Mouse (Mus musculus): ENCODE measurements around the gene Rxfp3. TPM values are rescaled to one million over a fixed set of nuclear protein-coding genes. Genes with fewer than 3 reads are reported as not detected.

Gene Rxfp3
- polyA plus RNA-seq, 1 experiment from 2014 or later: 0.26 TPM

- Histone ChIP-seq H3K9me3 (no peaks in the 10 kb centered on the region), H3K27ac (no peak overlapping the region), H3K27me3 (ENCODE audit: poor library complexity, severe bottlenecking) (no peaks in the 10 kb centered on the region), H3K4me3 (no peak overlapping the region), H3K36me3 (replicated peaks) (no peaks in the 10 kb centered on the region), H3K4me1 (no peaks in the 10 kb centered on the region)
- 86% methylated on average over 7 of the region's 7 CpGs for WGBS
- DNase-seq (ENCODE audit: extremely low spot score, low spot score): no peak
Measured at GRCm38 (mm10) chr15:11054440-11055080, 16.8 kb upstream of the Rxfp3 start.

GRCm38 (mm10) chr15:11053678-11054439 lies 16.1 kb upstream of the Rxfp3 start:
- Histone ChIP-seq H3K27me3 (ENCODE audit: poor library complexity, severe bottlenecking) (no peaks in the 10 kb centered on the region), H3K4me1 (no peaks in the 10 kb centered on the region), H3K9me3 (no peaks in the 10 kb centered on the region), H3K27ac (no peak overlapping the region), H3K4me3 (no peak overlapping the region), H3K36me3 (replicated peaks) (no peaks in the 10 kb centered on the region)
- WGBS: 79% methylated on average over 10 of the region's 10 CpGs
- DNase-seq (ENCODE audit: extremely low spot score, low spot score): no peak

GRCm38 (mm10) chr15:11042828-11043227 lies 5.0 kb upstream of the Rxfp3 start:
- H3K27ac ChIP-seq: no peak overlapping the region
- H3K4me3 ChIP-seq: no peak overlapping the region
- peaks cover under 1% of the 10 kb centered on the region; the same call in 1 of the 2 replicates for H3K4me1 ChIP-seq
- no peak for DNase-seq (ENCODE audit: extremely low spot score, low spot score)
- H3K36me3 ChIP-seq (replicated peaks): no peaks in the 10 kb centered on the region
- no peaks in the 10 kb centered on the region for H3K9me3 ChIP-seq
- peaks cover 22% of the 10 kb centered on the region for H3K27me3 ChIP-seq (ENCODE audit: poor library complexity, severe bottlenecking)
- WGBS: 88% methylated on average over 5 of the region's 5 CpGs

GRCm38 (mm10) chr15:11041229-11041628 lies 3.4 kb upstream of the Rxfp3 start:
- no peak overlapping the region for H3K4me3 ChIP-seq
- 93% methylated on average over 2 of the region's 2 CpGs for WGBS
- peaks cover 38% of the 10 kb centered on the region for H3K27me3 ChIP-seq (ENCODE audit: poor library complexity, severe bottlenecking)
- DNase-seq (ENCODE audit: extremely low spot score, low spot score): no peak
- H3K36me3 ChIP-seq (replicated peaks): no peaks in the 10 kb centered on the region
- H3K27ac ChIP-seq: no peak overlapping the region
- H3K4me1 ChIP-seq: peaks cover 16% of the 10 kb centered on the region
- no peaks in the 10 kb centered on the region for H3K9me3 ChIP-seq

- H3K4me1 ChIP-seq: peaks cover 23% of the 10 kb centered on the region
- DNase-seq (ENCODE audit: extremely low spot score, low spot score): no peak
- peaks cover 49% of the 10 kb centered on the region for H3K27me3 ChIP-seq (ENCODE audit: poor library complexity, severe bottlenecking)
- WGBS: 74% methylated on average over 5 of the region's 5 CpGs
- H3K4me3 ChIP-seq: no peak overlapping the region
- H3K9me3 ChIP-seq: no peaks in the 10 kb centered on the region
- H3K36me3 ChIP-seq (replicated peaks): no peaks in the 10 kb centered on the region
- no peak overlapping the region for H3K27ac ChIP-seq
Measured at GRCm38 (mm10) chr15:11040067-11040466, 2.3 kb upstream of the Rxfp3 start.

GRCm38 (mm10) chr15:11038476-11038875 lies 685 bp upstream of the Rxfp3 start:
- WGBS: 4% methylated on average over 12 of the region's 12 CpGs
- H3K27me3 ChIP-seq (ENCODE audit: poor library complexity, severe bottlenecking): peaks cover 65% of the 10 kb centered on the region

GRCm38 (mm10) chr15:11037376-11037695 lies 455 bp downstream of the Rxfp3 start:
- Histone ChIP-seq H3K9me3 (no peaks in the 10 kb centered on the region), H3K27ac (no peak overlapping the region), H3K4me1 (peaks cover 26% of the 10 kb centered on the region), H3K36me3 (replicated peaks) (no peaks in the 10 kb centered on the region), H3K4me3 (peak overlapping the region; percentile 47), H3K27me3 (ENCODE audit: poor library complexity, severe bottlenecking) (peaks cover 70% of the 10 kb centered on the region)
- WGBS: 3% methylated on average over 8 of the region's 8 CpGs
- no peak for DNase-seq (ENCODE audit: extremely low spot score, low spot score)

More at GRCm38 (mm10) chr15:11038476-11038875, 685 bp upstream of the Rxfp3 start:
- peak; percentile 28 for DNase-seq (ENCODE audit: extremely low spot score, low spot score)
- no peak overlapping the region for H3K4me3 ChIP-seq
- no peak overlapping the region for H3K27ac ChIP-seq
- no peaks in the 10 kb centered on the region for H3K36me3 ChIP-seq (replicated peaks)
- H3K9me3 ChIP-seq: no peaks in the 10 kb centered on the region
- H3K4me1 ChIP-seq: peaks cover 23% of the 10 kb centered on the region

GRCm38 (mm10) chr15:11036535-11037375 lies 1.0 kb downstream of the Rxfp3 start:
- DNase-seq (ENCODE audit: extremely low spot score, low spot score): peak; percentile 25
- H3K4me3 ChIP-seq: peak overlapping the region; percentile 47
- H3K36me3 ChIP-seq (replicated peaks): no peaks in the 10 kb centered on the region
- WGBS: 2% methylated on average over 49 of the region's 49 CpGs
- no peak overlapping the region for H3K27ac ChIP-seq
- H3K4me1 ChIP-seq: peaks cover 26% of the 10 kb centered on the region
- no peaks in the 10 kb centered on the region for H3K9me3 ChIP-seq
- H3K27me3 ChIP-seq (ENCODE audit: poor library complexity, severe bottlenecking): peaks cover 70% of the 10 kb centered on the region

GRCm38 (mm10) chr15:11035947-11036474 lies 1.8 kb downstream of the Rxfp3 start:
- peaks cover 70% of the 10 kb centered on the region for H3K27me3 ChIP-seq (ENCODE audit: poor library complexity, severe bottlenecking)
- 5% methylated on average over 34 of the region's 34 CpGs for WGBS
- no peak overlapping the region for H3K27ac ChIP-seq
- DNase-seq (ENCODE audit: extremely low spot score, low spot score): no peak
- no peaks in the 10 kb centered on the region for H3K36me3 ChIP-seq (replicated peaks)
- peak overlapping the region; percentile 47 for H3K4me3 ChIP-seq
- H3K4me1 ChIP-seq: peaks cover 26% of the 10 kb centered on the region
- no peaks in the 10 kb centered on the region for H3K9me3 ChIP-seq

GRCm38 (mm10) chr15:11030188-11030587 lies 7.6 kb downstream of the Rxfp3 start:
- Histone ChIP-seq H3K27me3 (ENCODE audit: poor library complexity, severe bottlenecking) (peaks cover 23% of the 10 kb centered on the region), H3K36me3 (replicated peaks) (no peaks in the 10 kb centered on the region), H3K27ac (no peak overlapping the region), H3K9me3 (no peaks in the 10 kb centered on the region), H3K4me3 (no peak overlapping the region), H3K4me1 (peaks cover 3% of the 10 kb centered on the region; the same call in 1 of the 2 replicates)
- no peak for DNase-seq (ENCODE audit: extremely low spot score, low spot score)
- 87% methylated on average over 3 of the region's 3 CpGs for WGBS

- Histone ChIP-seq H3K36me3 (replicated peaks) (no peaks in the 10 kb centered on the region), H3K4me3 (no peak overlapping the region), H3K4me1 (no peaks in the 10 kb centered on the region), H3K27ac (no peak overlapping the region), H3K9me3 (no peaks in the 10 kb centered on the region), H3K27me3 (ENCODE audit: poor library complexity, severe bottlenecking) (no peaks in the 10 kb centered on the region)
- DNase-seq (ENCODE audit: extremely low spot score, low spot score): no peak
- WGBS: 83% methylated on average over 4 of the region's 4 CpGs
Measured at GRCm38 (mm10) chr15:11026801-11027561, 10.8 kb downstream of the Rxfp3 start.

GRCm38 (mm10) chr15:11014931-11015330 lies 22.9 kb downstream of the Rxfp3 start:
- Histone ChIP-seq H3K9me3 (no peaks in the 10 kb centered on the region), H3K36me3 (replicated peaks) (no peaks in the 10 kb centered on the region), H3K4me1 (no peaks in the 10 kb centered on the region), H3K27ac (no peak overlapping the region), H3K4me3 (no peak overlapping the region), H3K27me3 (ENCODE audit: poor library complexity, severe bottlenecking) (no peaks in the 10 kb centered on the region)
- whole genome bisulfite sequencing: 30% methylated on average over 2 of the region's 2 CpGs
- no peak for DNase-seq (ENCODE audit: extremely low spot score, low spot score)

Data from forebrain, embryonic 10.5 days (tissue).